Mouse (Mus musculus): ENCODE measurements at regions not wholly inside any gene's neighbourhood (a gene's known extent, or its start where the extent isn't known, plus 50 kb on each side); places are given as distances from the start of the nearest gene placed in this dataset.

GRCm38 (mm10) chr6:51698244-51698643 is 174.5 kb downstream of the Snx10 start:
- no peak for DNase-seq (ENCODE audit: low spot score in 2 of 2)

GRCm38 (mm10) chr6:51701253-51702020 is 177.7 kb downstream of the Snx10 start:
- no peak for DNase-seq (ENCODE audit: low spot score in 2 of 2)

GRCm38 (mm10) chr6:51702456-51703171 is 178.9 kb downstream of the Snx10 start:
- DNase-seq (ENCODE audit: low spot score in 2 of 2), result peak; percentile 26 to 63

- no peak for DNase-seq (ENCODE audit: low spot score in 2 of 2)
Measured at GRCm38 (mm10) chr6:51708011-51708410, 184.3 kb downstream of the Snx10 start.

- no peak for DNase-seq (ENCODE audit: low spot score in 2 of 2)
Measured at GRCm38 (mm10) chr6:51708668-51709339, 185.1 kb downstream of the Snx10 start.

- no peak for DNase-seq (ENCODE audit: low spot score in 2 of 2)
Measured at GRCm38 (mm10) chr6:51709340-51710067, 185.8 kb downstream of the Snx10 start.

- no peak for DNase-seq (ENCODE audit: low spot score in 2 of 2)
Measured at GRCm38 (mm10) chr6:51710153-51710552, 186.5 kb downstream of the Snx10 start.

- no peak for DNase-seq (ENCODE audit: low spot score in 2 of 2)
Measured at GRCm38 (mm10) chr6:51710926-51711615, 187.4 kb downstream of the Snx10 start.

GRCm38 (mm10) chr6:51711616-51711970 is 187.9 kb downstream of the Snx10 start:
- DNase-seq (ENCODE audit: low spot score in 2 of 2), result no peak

GRCm38 (mm10) chr6:51715158-51715840 is 191.6 kb downstream of the Snx10 start:
- no peak for DNase-seq (ENCODE audit: low spot score in 2 of 2)

- no peak for DNase-seq (ENCODE audit: low spot score in 2 of 2)
Measured at GRCm38 (mm10) chr6:51717386-51717785, 193.7 kb downstream of the Snx10 start.

GRCm38 (mm10) chr6:51720705-51721104 is 197.0 kb downstream of the Snx10 start:
- no peak for DNase-seq (ENCODE audit: low spot score in 2 of 2)

- DNase-seq (ENCODE audit: low spot score in 2 of 2), result no peak
Measured at GRCm38 (mm10) chr6:51723053-51723452, 199.4 kb downstream of the Snx10 start.

GRCm38 (mm10) chr6:51727191-51727590 is 203.5 kb downstream of the Snx10 start:
- DNase-seq (ENCODE audit: low spot score in 2 of 2), result no peak

GRCm38 (mm10) chr6:51728816-51729562 is 205.3 kb downstream of the Snx10 start:
- DNase-seq (ENCODE audit: low spot score in 2 of 2), result peak in 1 of 2 experiments; percentile 75

GRCm38 (mm10) chr6:51730564-51731351 is 207.1 kb downstream of the Snx10 start:
- no peak for DNase-seq (ENCODE audit: low spot score in 2 of 2)

GRCm38 (mm10) chr6:51732298-51732895 is 208.7 kb downstream of the Snx10 start:
- peak; percentile 61 to 67 for DNase-seq (ENCODE audit: low spot score in 2 of 2)

- no peak for DNase-seq (ENCODE audit: low spot score in 2 of 2)
Measured at GRCm38 (mm10) chr6:51736051-51736450, 212.3 kb downstream of the Snx10 start.

All from layer of hippocampus, postnatal 14 days (tissue).